Mouse (Mus musculus) left cerebral cortex, adult 18-20 months (tissue): Measurements from ENCODE around the gene Fra10ac1. TPM values are rescaled to one million over a fixed set of nuclear protein-coding genes. Genes with fewer than 3 reads are reported as not detected.

ENCODE experiments used
- total RNA-seq, 2 experiments: library from RNA; stranded (reverse); gene quantifications; 2 replicates each; pipeline ENCODE4 v1.2.3; 2021

Gene Fra10ac1
- total RNA-seq, 2 experiments from 2014 or later: 13.5 to 13.6 TPM

Other genes with a start within 250 kb of the Fra10ac1 start
- gene Myof, start 180.6 kb downstream of the Fra10ac1 start, total RNA-seq: 1 to 10 TPM; 5.3 TPM
- gene Cep55, start 169.1 kb downstream of the Fra10ac1 start, total RNA-seq: not detected
- gene Ffar4, start 127.1 kb downstream of the Fra10ac1 start, total RNA-seq: not detected
- gene Rbp4, start 98.9 kb downstream of the Fra10ac1 start, total RNA-seq: 10 to 100 TPM; 20.7 to 21.3 TPM
- under 1 TPM; 0.12 to 0.26 TPM for gene Pde6c, start 91.4 kb downstream of the Fra10ac1 start, total RNA-seq
- gene Lgi1, start 40.4 kb upstream of the Fra10ac1 start, total RNA-seq: 100 to 1,000 TPM; 130 to 135 TPM
- 1 to 10 TPM; 1.5 to 2.0 TPM for gene Slc35g1, start 171.8 kb upstream of the Fra10ac1 start, total RNA-seq